Mouse (Mus musculus) liver, postnatal 0 days (tissue): ENCODE data around the gene Tmem131l. TPM values are rescaled to one million over a fixed set of nuclear protein-coding genes. Genes with fewer than 3 reads are reported as not detected.

Experiments used
- ATAC-seq: fragments of 200-750 bp; cut with Nextera tagmentation; 2 replicates; pipeline ENCODE4 v1.8.0; 2017; ENCODE audit warnings: mild to moderate bottlenecking, moderate library complexity
- DNase-seq: peaks from one replicate; pipeline ENCODE4 v3.0.0-alpha.2; 2016
- H3K27ac ChIP-seq: fragments of 300-500 bp; sonication (generic); 2 replicates; pipeline ENCODE4 v1.5.1; 2014; ENCODE audit warnings: antibody characterized with exemption, moderate library complexity, mild to moderate bottlenecking, low read depth
- H3K27me3 ChIP-seq: fragments of 300-500 bp; sonication (generic); 2 replicates; pipeline ENCODE4 v1.6.1; 2014; ENCODE audit warnings: low read length, control low read depth, mixed read lengths; ENCODE audit not compliant: insufficient read depth
- H3K36me3 ChIP-seq: fragments of 300-500 bp; sonication (generic); replicated peaks from 2 replicates; pipeline ENCODE4 v1.6.1; 2014; ENCODE audit warnings: mild to moderate bottlenecking, control low read depth, low read length, moderate library complexity, mixed read lengths; ENCODE audit not compliant: insufficient read depth
- H3K4me1 ChIP-seq: fragments of 300-500 bp; sonication (generic); 2 replicates; pipeline ENCODE4 v1.6.1; 2014; ENCODE audit warnings: antibody characterized with exemption, mild to moderate bottlenecking, control low read depth; ENCODE audit not compliant: insufficient read depth
- H3K4me2 ChIP-seq: fragments of 300-500 bp; sonication (generic); 2 replicates; pipeline ENCODE4 v1.6.1; 2014; ENCODE audit warnings: low read depth, mild to moderate bottlenecking, low read length, moderate library complexity, mixed read lengths
- H3K4me3 ChIP-seq: fragments of 300-500 bp; sonication (generic); 2 replicates; pipeline ENCODE4 v1.5.1; 2014; ENCODE audit warnings: low read depth, low read length
- H3K9ac ChIP-seq: fragments of 300-500 bp; sonication (generic); replicated peaks from 2 replicates; pipeline ENCODE4 v1.6.1; 2014; ENCODE audit warnings: mild to moderate bottlenecking, moderate library complexity
- H3K9me3 ChIP-seq: fragments of 300-500 bp; sonication (generic); 2 replicates; pipeline ENCODE4 v1.6.1; 2016; ENCODE audit warnings: mild to moderate bottlenecking, control low read depth, low read length, mixed read lengths
- CTCF ChIP-seq: sonication (generic); IDR thresholded peaks from 2 replicates; pipeline ENCODE4 v1.5.1; 2016; ENCODE audit warnings: antibody characterized with exemption, low read depth
- EP300 ChIP-seq: IDR thresholded peaks from 2 replicates; pipeline ENCODE4 v1.6.1; 2016; ENCODE audit warnings: antibody characterized with exemption, low read depth, mild to moderate bottlenecking
- WGBS: fragments of 180-500 bp; shearing (Covaris S2); extraction: QIAGEN DNeasy Blood & Tissue Kit; methylation state at CpG from one replicate; pipeline ENCODE4 v1.1.7; 2014; ENCODE audit not compliant: insufficient replicate concordance; 5-methylcytosine and 5-hydroxymethylcytosine counted together
- polyA plus RNA-seq: library from polyadenylated mRNA; unstranded; fragments of >200 nt; fragmentation: Nextera tagmentation; extraction: Ambion mirVana; gene quantifications from 2 replicates; pipeline ENCODE4 v1.2.1, GENCODE M21; 2015

The Tmem131l gene
- polyA plus RNA-seq, 1 experiment from 2014 or later = 19.1 TPM

DNA sequence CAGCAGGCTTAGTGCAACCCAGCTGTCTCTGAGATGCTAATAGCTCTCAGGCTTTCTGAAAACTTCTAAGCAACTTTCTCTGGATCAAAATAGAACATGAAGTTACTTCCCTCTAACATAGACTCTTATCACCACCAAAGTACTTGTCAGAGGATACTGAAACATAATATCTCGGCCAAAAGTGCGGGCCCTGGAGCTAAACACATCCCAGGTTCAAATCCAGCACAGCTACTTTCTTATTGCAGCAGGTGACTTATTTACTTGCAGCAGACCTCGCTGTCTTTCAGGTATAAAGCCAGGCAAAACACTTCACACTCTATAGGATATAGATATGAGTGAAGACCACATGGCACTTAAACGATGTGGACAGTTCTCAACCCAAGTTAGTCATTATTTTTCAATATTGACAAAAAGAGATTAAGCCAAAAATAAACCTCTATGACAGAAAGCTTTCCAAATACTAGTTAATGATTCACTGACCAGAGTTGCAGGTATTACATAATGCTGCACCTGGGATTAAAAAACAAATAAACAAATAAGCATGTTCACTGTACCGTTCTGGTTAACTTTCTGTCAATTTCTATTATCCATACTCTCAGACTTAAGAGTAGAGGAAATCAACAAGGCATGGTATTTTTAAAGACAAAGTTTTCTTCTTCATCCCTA lies 5.7 kb downstream of the Tmem131l start:
- no peaks in the 10 kb centered on the region for H3K27me3 ChIP-seq
- no peak overlapping the region for H3K9ac ChIP-seq
- peaks cover 49% of the 10 kb centered on the region for H3K4me1 ChIP-seq
- TF ChIP-seq EP300 = no peak; the same call in 1 of the 2 replicates
- no peak for TF ChIP-seq CTCF
- DNase-seq = peak; percentile 12
- no peak for ATAC-seq
- peak overlapping the region; percentile 64; the same call in 1 of the 2 replicates for H3K27ac ChIP-seq
- peak overlapping the region; percentile 48 for H3K4me2 ChIP-seq
- peaks cover 30% of the 10 kb centered on the region for H3K36me3 ChIP-seq
- 50% methylated on average over 5 of the region's 5 CpGs for WGBS
- H3K4me3 ChIP-seq = no peak overlapping the region
- no peaks in the 10 kb centered on the region for H3K9me3 ChIP-seq

GRCm38 (mm10) chr3:84032933-84033730 lies 6.8 kb downstream of the Tmem131l start:
- no peak overlapping the region for H3K27ac ChIP-seq
- H3K4me3 ChIP-seq = no peak overlapping the region
- DNase-seq = no peak
- no peak overlapping the region for H3K9ac ChIP-seq
- no peaks in the 10 kb centered on the region for H3K27me3 ChIP-seq
- H3K9me3 ChIP-seq = no peaks in the 10 kb centered on the region
- WGBS = 89% methylated on average over 10 of the region's 10 CpGs
- TF ChIP-seq EP300 = no peak
- TF ChIP-seq CTCF = no peak
- H3K4me2 ChIP-seq = no peak overlapping the region
- no peak for ATAC-seq
- peaks cover 44% of the 10 kb centered on the region for H3K4me1 ChIP-seq
- H3K36me3 ChIP-seq = peaks cover 40% of the 10 kb centered on the region

- Histone ChIP-seq H3K36me3 (peaks cover 47% of the 10 kb centered on the region), H3K27ac (no peak overlapping the region)
Measured at GRCm38 (mm10) chr3:84032419-84032818, 7.6 kb downstream of the Tmem131l start.

GRCm38 (mm10) chr3:84031216-84031615 lies 8.8 kb downstream of the Tmem131l start:
- no peak overlapping the region for H3K27ac ChIP-seq
- 88% methylated on average over 3 of the region's 3 CpGs for WGBS
- no peaks in the 10 kb centered on the region for H3K27me3 ChIP-seq
- TF ChIP-seq CTCF (no peak), EP300 (no peak)
- peaks cover 31% of the 10 kb centered on the region for H3K4me1 ChIP-seq
- H3K4me2 ChIP-seq = no peak overlapping the region
- H3K9ac ChIP-seq = no peak overlapping the region
- no peak for DNase-seq
- no peaks in the 10 kb centered on the region for H3K9me3 ChIP-seq
- H3K4me3 ChIP-seq = no peak overlapping the region
- H3K36me3 ChIP-seq = peaks cover 53% of the 10 kb centered on the region
- ATAC-seq = no peak

More at GRCm38 (mm10) chr3:84032419-84032818, 7.6 kb downstream of the Tmem131l start:
- Histone ChIP-seq H3K27me3 (no peaks in the 10 kb centered on the region), H3K4me1 (peaks cover 37% of the 10 kb centered on the region), H3K4me2 (no peak overlapping the region), H3K4me3 (no peak overlapping the region), H3K9ac (no peak overlapping the region), H3K9me3 (no peaks in the 10 kb centered on the region)
- DNase-seq (no peak), ATAC-seq (no peak)
- WGBS = 90% methylated on average over 5 of the region's 5 CpGs
- TF ChIP-seq EP300 (no peak), CTCF (no peak)

- Histone ChIP-seq H3K27me3 (no peaks in the 10 kb centered on the region), H3K27ac (no peak overlapping the region), H3K36me3 (peaks cover 68% of the 10 kb centered on the region), H3K4me3 (no peak overlapping the region), H3K9me3 (no peaks in the 10 kb centered on the region), H3K9ac (no peak overlapping the region), H3K4me1 (peaks cover 15% of the 10 kb centered on the region), H3K4me2 (no peak overlapping the region)
- DNase-seq (no peak), ATAC-seq (no peak)
- TF ChIP-seq CTCF (no peak), EP300 (no peak)
- WGBS = 90% methylated on average over 4 of the region's 4 CpGs
Measured at GRCm38 (mm10) chr3:84028968-84029367, 11.0 kb downstream of the Tmem131l start.

DNA sequence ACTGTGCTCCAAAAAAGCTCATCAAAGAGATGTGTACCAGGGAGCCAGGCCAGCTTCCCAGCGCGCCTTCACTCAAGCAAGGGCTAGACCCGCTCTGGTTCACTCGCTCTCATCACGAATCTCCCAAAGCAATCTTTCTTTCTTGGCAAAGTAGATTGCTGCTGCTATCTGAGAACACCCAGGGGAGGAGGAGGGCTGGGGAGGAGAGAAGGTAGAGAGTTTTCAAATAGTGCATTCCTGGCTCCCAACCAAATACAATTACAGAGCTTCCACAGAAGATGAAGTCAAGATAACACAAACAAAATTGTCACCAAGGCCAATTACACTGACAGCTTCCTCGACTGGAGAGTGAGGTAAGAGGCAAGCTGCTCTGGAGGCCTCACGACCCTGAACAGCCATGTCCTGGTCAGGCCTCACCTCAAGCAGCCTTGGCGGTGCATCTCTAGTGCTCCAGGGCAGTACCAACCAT lies 12.2 kb downstream of the Tmem131l start:
- TF ChIP-seq EP300 (no peak), CTCF (no peak)
- no peak overlapping the region for H3K4me3 ChIP-seq
- 81% methylated on average over 8 of the region's 8 CpGs for WGBS

More for the DNA sequence above, 12.2 kb downstream of the Tmem131l start:
- no peak overlapping the region for H3K9ac ChIP-seq
- no peak overlapping the region for H3K27ac ChIP-seq
- DNase-seq = no peak
- H3K9me3 ChIP-seq = no peaks in the 10 kb centered on the region
- peaks cover 60% of the 10 kb centered on the region for H3K36me3 ChIP-seq
- peaks cover 7% of the 10 kb centered on the region; the same call in 1 of the 2 replicates for H3K4me1 ChIP-seq
- H3K27me3 ChIP-seq = no peaks in the 10 kb centered on the region
- no peak overlapping the region for H3K4me2 ChIP-seq
- ATAC-seq = no peak
